Mouse (Mus musculus) intestine, embryonic 16.5 days (tissue): ENCODE data around the gene Tmub2. TPM values are rescaled to one million over a fixed set of nuclear protein-coding genes. Genes with fewer than 3 reads are reported as not detected.

Experiments
- ATAC-seq: fragments of 200-750 bp; cut with Nextera tagmentation; 2 replicates; pipeline ENCODE4 v1.8.0; 2017; ENCODE audit warnings: moderate TSS enrichment, moderate library complexity
- H3K27ac ChIP-seq: fragments of 300-500 bp; sonication (generic); 2 replicates; pipeline ENCODE4 v1.5.1; 2014; ENCODE audit warnings: mild to moderate bottlenecking, low read length
- H3K27me3 ChIP-seq: fragments of 300-500 bp; sonication (generic); replicated peaks from 2 replicates; pipeline ENCODE4 v1.6.1; 2014; ENCODE audit warnings: low read length, control low read depth, mixed read lengths; ENCODE audit not compliant: control insufficient read depth, insufficient read depth
- H3K36me3 ChIP-seq: fragments of 300-500 bp; sonication (generic); 2 replicates; pipeline ENCODE4 v1.6.1; 2014; ENCODE audit warnings: low read length, control low read depth; ENCODE audit not compliant: control insufficient read depth, insufficient read depth
- H3K4me1 ChIP-seq: fragments of 300-500 bp; sonication (generic); 2 replicates; pipeline ENCODE4 v1.6.1; 2014; ENCODE audit warnings: low read length, control low read depth, mixed read lengths; ENCODE audit not compliant: control insufficient read depth, insufficient read depth
- H3K4me2 ChIP-seq: fragments of 300-500 bp; sonication (generic); 2 replicates; pipeline ENCODE4 v1.6.1; 2014; ENCODE audit warnings: low read depth, low read length, control low read depth
- H3K4me3 ChIP-seq: fragments of 300-500 bp; sonication (generic); 2 replicates; pipeline ENCODE4 v1.5.1; 2014; ENCODE audit warnings: mild to moderate bottlenecking, low read length
- H3K9ac ChIP-seq: fragments of 300-500 bp; sonication (generic); 2 replicates; pipeline ENCODE4 v1.6.1; 2014; ENCODE audit warnings: low read depth, low read length
- H3K9me3 ChIP-seq: fragments of 300-500 bp; sonication (generic); 2 replicates; pipeline ENCODE4 v1.6.1; 2016; ENCODE audit warnings: low read length, control low read depth; ENCODE audit not compliant: control insufficient read depth
- WGBS: fragments of 180-500 bp; shearing (Covaris S2); extraction: QIAGEN DNeasy Blood & Tissue Kit; methylation state at CpG from one replicate; pipeline ENCODE4 v1.1.7; 2014; 5-methylcytosine and 5-hydroxymethylcytosine counted together
- polyA plus RNA-seq: library from polyadenylated mRNA; unstranded; fragments of >200 nt; fragmentation: Nextera tagmentation; extraction: Ambion mirVana; gene quantifications from 2 replicates; pipeline ENCODE4 v1.2.1, GENCODE M21; 2015

Tmub2 gene
- polyA plus RNA-seq, result 52.0 and 54.3 TPM in 2 replicates

- peak within 1 kb of the TSS; percentile 90 for H3K9ac ChIP-seq
- H3K9me3 ChIP-seq, result no peaks in the 10 kb centered on the region
- peak within 1 kb of the TSS; percentile 65 for H3K4me3 ChIP-seq
- H3K4me1 ChIP-seq, result peaks cover 13% of the 10 kb centered on the region
- no peaks in the 10 kb centered on the region for H3K27me3 ChIP-seq
- WGBS, result under 1% methylated on average over 32 of the region's 32 CpGs
- peak; percentile 91 for ATAC-seq
- peak within 1 kb of the TSS; percentile 85 for H3K27ac ChIP-seq
- H3K4me2 ChIP-seq, result peak within 1 kb of the TSS; percentile 56
- peaks cover 13% of the 10 kb centered on the region for H3K36me3 ChIP-seq
Observed at GRCm38 (mm10) chr11:102284501-102285094, at the start of gene Tmub2. Tmub2 (plus strand) TSS chr11:102284931.

- no peak for ATAC-seq
- H3K27ac ChIP-seq, result no peak overlapping the region
- peaks cover 9% of the 10 kb centered on the region; the same call in 1 of the 2 replicates for H3K4me1 ChIP-seq
- no peaks in the 10 kb centered on the region for H3K9me3 ChIP-seq
- no peak overlapping the region for H3K4me3 ChIP-seq
- H3K36me3 ChIP-seq, result no peaks in the 10 kb centered on the region
- no peak overlapping the region for H3K9ac ChIP-seq
- H3K27me3 ChIP-seq, result no peaks in the 10 kb centered on the region
- 46% methylated on average over 2 of the region's 2 CpGs for WGBS
- H3K4me2 ChIP-seq, result no peak overlapping the region
Observed at GRCm38 (mm10) chr11:102236022-102236421, 48.7 kb upstream of the Tmub2 start.

GRCm38 (mm10) chr11:102240636-102241035, 44.1 kb upstream of the Tmub2 start:
- Histone ChIP-seq H3K4me3 (no peak overlapping the region), H3K9me3 (0 out of 2 replicates have a peak, but pooled peaks cover 2% of the 10 kb centered on the region), H3K27me3 (no peaks in the 10 kb centered on the region), H3K4me2 (no peak overlapping the region), H3K9ac (no peak overlapping the region), H3K4me1 (peaks cover 19% of the 10 kb centered on the region), H3K27ac (no peak overlapping the region), H3K36me3 (no peaks in the 10 kb centered on the region)
- no peak for ATAC-seq
- WGBS, result 82% methylated on average over 6 of the region's 6 CpGs

GRCm38 (mm10) chr11:102241246-102241645, 43.5 kb upstream of the Tmub2 start:
- ATAC-seq, result peak; percentile 85
- no peaks in the 10 kb centered on the region for H3K36me3 ChIP-seq
- WGBS, result 61% methylated on average over 5 of the region's 5 CpGs
- H3K27me3 ChIP-seq, result no peaks in the 10 kb centered on the region
- peak overlapping the region; percentile 24; the same call in 1 of the 2 replicates for H3K27ac ChIP-seq
- H3K9ac ChIP-seq, result no peak overlapping the region
- 0 out of 2 replicates have a peak, but pooled peaks cover 2% of the 10 kb centered on the region for H3K9me3 ChIP-seq
- no peak overlapping the region for H3K4me2 ChIP-seq
- H3K4me1 ChIP-seq, result peaks cover 20% of the 10 kb centered on the region
- H3K4me3 ChIP-seq, result no peak overlapping the region

- Histone ChIP-seq H3K27ac (no peak overlapping the region), H3K9ac (no peak overlapping the region), H3K9me3 (0 out of 2 replicates have a peak, but pooled peaks cover 2% of the 10 kb centered on the region), H3K4me2 (no peak overlapping the region), H3K4me3 (no peak overlapping the region), H3K4me1 (peaks cover 18% of the 10 kb centered on the region), H3K36me3 (no peaks in the 10 kb centered on the region), H3K27me3 (no peaks in the 10 kb centered on the region)
- ATAC-seq, result no peak
- 51% methylated on average over 5 of the region's 5 CpGs for whole genome bisulfite sequencing
Observed at GRCm38 (mm10) chr11:102241874-102242273, 42.9 kb upstream of the Tmub2 start.

- Histone ChIP-seq H3K4me1 (peaks cover 25% of the 10 kb centered on the region), H3K4me2 (peak overlapping the region; percentile 88), H3K9me3 (0 out of 2 replicates have a peak, but pooled peaks cover 2% of the 10 kb centered on the region), H3K4me3 (peak overlapping the region; percentile 43), H3K9ac (peak overlapping the region; percentile 66), H3K27me3 (no peaks in the 10 kb centered on the region), H3K36me3 (no peaks in the 10 kb centered on the region), H3K27ac (peak overlapping the region; percentile 77)
- ATAC-seq, result peak; percentile 72
- WGBS, result under 1% methylated on average over 32 of the region's 32 CpGs
Observed at GRCm38 (mm10) chr11:102244926-102245449, 39.7 kb upstream of the Tmub2 start.

GRCm38 (mm10) chr11:102245581-102246272, 39.0 kb upstream of the Tmub2 start:
- peak overlapping the region; percentile 43 for H3K4me3 ChIP-seq
- H3K4me1 ChIP-seq, result peaks cover 25% of the 10 kb centered on the region
- peak overlapping the region; percentile 88 for H3K4me2 ChIP-seq
- H3K9ac ChIP-seq, result peak overlapping the region; percentile 66; the same call in 1 of the 2 replicates
- H3K27ac ChIP-seq, result peak overlapping the region; percentile 77
- WGBS, result 36% methylated on average over 14 of the region's 14 CpGs
- no peaks in the 10 kb centered on the region for H3K36me3 ChIP-seq
- peak; percentile 22; the same call in 1 of the 2 replicates for ATAC-seq
- H3K9me3 ChIP-seq, result 0 out of 2 replicates have a peak, but pooled peaks cover 2% of the 10 kb centered on the region
- H3K27me3 ChIP-seq, result no peaks in the 10 kb centered on the region

- Histone ChIP-seq H3K27me3 (no peaks in the 10 kb centered on the region), H3K9me3 (0 out of 2 replicates have a peak, but pooled peaks cover 2% of the 10 kb centered on the region), H3K27ac (peak overlapping the region; percentile 38), H3K4me1 (peaks cover 22% of the 10 kb centered on the region), H3K4me3 (no peak overlapping the region), H3K9ac (no peak overlapping the region), H3K36me3 (no peaks in the 10 kb centered on the region; the same call in 1 of the 2 replicates), H3K4me2 (no peak overlapping the region)
- WGBS, result 65% methylated on average over 6 of the region's 6 CpGs
- ATAC-seq, result no peak
Observed at GRCm38 (mm10) chr11:102246273-102246635, 38.5 kb upstream of the Tmub2 start.

GRCm38 (mm10) chr11:102246871-102247270, 37.9 kb upstream of the Tmub2 start:
- Histone ChIP-seq H3K9me3 (0 out of 2 replicates have a peak, but pooled peaks cover under 1% of the 10 kb centered on the region), H3K4me2 (no peak overlapping the region), H3K9ac (no peak overlapping the region), H3K36me3 (no peaks in the 10 kb centered on the region; the same call in 1 of the 2 replicates), H3K4me1 (peaks cover 22% of the 10 kb centered on the region), H3K27ac (no peak overlapping the region), H3K27me3 (no peaks in the 10 kb centered on the region), H3K4me3 (no peak overlapping the region)
- 89% methylated on average over 4 of the region's 4 CpGs for WGBS
- no peak for ATAC-seq
